Mouse (Mus musculus) right cerebral cortex, postnatal 36 days (tissue): ENCODE results near the gene Rangap1.
"Not testable (repeated sequence)": the region's sequence is repeated elsewhere in the genome, so short reads cannot be mapped to it uniquely, and the experiment has no call there.

ENCODE experiments used
- DNase-seq, 2 experiments: peaks; one replicate each; pipeline ENCODE4 v3.0.0; 2022; ENCODE audit warnings: low spot score in 2 of 2, mixed read lengths in 1 of 2

Rangap1 gene

GRCm38 (mm10) chr15:81742368-81742767 lies 3.0 kb downstream of the Rangap1 start:
- not testable (repeated sequence) for DNase-seq

- DNase-seq = no peak
Measured at GRCm38 (mm10) chr15:81739924-81740323, 5.4 kb downstream of the Rangap1 start.

- no peak for DNase-seq
Measured at GRCm38 (mm10) chr15:81739296-81739695, 6.0 kb downstream of the Rangap1 start.

DNA sequence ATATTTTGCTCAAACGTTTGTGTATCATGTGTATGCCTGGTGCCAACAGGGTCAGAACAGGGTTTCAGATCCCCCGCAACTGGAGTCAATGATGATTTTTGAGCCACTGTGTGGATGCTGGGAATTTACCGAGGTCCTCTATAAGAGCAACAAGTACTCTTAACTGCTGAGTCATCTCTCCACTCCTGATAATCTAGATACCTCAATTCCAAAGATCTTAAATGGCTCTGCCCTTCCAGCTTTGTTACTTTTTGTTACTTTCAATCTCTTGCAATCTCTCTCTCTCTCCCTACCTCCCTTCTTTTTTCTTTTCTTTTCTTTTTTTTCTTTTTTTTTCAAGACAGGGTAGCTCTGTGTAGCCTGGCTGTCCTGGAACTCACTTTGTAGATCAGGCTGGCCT lies 10.3 kb downstream of the Rangap1 start:
- DNase-seq = no peak

- peak; percentile 99 for DNase-seq
Measured at GRCm38 (mm10) chr15:81729792-81730635, 15.3 kb downstream of the Rangap1 start.

GRCm38 (mm10) chr15:81729241-81729791 lies 16.0 kb downstream of the Rangap1 start:
- DNase-seq = peak; percentile 76 to 78

DNA sequence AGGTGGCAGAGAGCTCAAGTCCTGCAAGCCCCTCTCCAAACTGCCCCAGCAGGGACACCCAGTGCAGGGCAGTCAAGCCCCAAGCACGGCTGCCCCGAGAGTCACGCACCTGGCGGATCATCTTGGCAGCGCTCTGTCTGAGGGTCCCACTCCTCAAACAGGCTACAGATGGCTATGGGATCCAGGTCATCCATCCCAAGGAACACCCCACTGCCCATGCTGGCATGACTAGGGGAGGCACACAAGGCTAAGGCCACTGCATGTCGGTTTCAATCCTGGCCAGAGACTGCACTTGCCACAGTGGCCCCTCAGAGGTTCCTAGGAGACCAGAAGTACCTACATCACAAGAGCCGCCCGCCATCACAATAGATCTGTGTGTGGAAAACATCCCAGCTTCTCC lies 19.4 kb downstream of the Rangap1 start:
- DNase-seq = no peak

DNA sequence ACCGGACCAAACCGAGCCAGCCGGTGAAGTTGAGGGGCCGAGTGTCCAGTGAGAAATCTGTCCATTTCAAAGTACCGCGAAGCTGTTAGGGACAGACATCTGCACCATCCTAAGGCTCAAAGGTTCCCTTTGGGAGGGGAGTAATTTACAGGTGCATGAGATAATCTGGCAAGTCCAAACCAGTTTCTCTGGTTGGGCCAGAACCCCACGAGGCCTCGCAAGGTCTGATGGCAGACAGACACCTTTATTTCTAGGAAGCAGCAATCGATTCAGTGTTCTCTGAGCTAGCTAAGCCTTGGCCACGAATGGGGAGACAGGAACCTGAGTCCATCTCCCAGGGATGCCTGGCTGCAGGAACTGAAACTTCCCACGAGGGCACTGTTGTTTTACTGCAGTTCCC lies 21.7 kb downstream of the Rangap1 start:
- DNase-seq = no peak

GRCm38 (mm10) chr15:81722361-81722760 lies 23.0 kb downstream of the Rangap1 start:
- no peak for DNase-seq

- DNase-seq = no peak
Measured at GRCm38 (mm10) chr15:81719139-81719531, 26.2 kb downstream of the Rangap1 start.

DNA sequence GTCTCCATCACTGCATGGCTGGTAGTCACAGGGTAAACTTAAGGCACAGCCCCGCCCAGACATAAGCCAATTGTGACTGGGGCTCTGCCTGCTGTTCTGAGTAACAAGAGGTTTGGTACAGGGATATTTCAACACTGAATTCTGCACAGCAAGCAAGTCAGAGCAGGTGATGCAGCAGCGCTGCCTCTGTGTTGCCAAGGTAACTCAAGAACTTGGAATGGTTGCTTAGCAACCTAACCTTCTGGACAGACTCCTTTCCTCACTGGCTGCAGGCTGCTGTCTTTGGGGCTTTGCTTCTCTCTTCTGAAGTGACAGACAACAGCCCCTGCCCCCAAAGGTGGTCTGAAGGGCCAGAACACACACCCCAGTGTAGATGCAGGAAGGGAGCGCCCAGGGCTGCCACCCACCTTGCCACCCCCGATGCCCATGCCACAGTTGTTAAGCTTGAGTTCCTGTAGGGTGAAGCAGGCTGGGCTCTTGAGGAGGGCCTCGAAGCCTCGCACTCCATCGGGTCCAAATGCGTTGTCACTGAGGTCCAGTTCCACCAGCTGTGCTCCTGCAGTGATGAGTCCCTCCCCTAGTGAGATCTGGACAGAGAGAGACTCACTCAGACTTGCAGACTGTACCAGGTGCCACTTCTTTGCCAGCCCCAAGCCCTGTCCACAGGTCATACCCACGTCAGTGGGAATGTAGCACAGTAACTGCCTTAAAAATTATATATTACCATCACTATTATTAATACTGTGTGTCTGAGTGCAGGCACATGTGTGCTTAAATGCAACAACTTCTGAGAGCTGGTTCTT lies 26.8 kb downstream of the Rangap1 start:
- DNase-seq = peak; percentile 45 to 63

DNA sequence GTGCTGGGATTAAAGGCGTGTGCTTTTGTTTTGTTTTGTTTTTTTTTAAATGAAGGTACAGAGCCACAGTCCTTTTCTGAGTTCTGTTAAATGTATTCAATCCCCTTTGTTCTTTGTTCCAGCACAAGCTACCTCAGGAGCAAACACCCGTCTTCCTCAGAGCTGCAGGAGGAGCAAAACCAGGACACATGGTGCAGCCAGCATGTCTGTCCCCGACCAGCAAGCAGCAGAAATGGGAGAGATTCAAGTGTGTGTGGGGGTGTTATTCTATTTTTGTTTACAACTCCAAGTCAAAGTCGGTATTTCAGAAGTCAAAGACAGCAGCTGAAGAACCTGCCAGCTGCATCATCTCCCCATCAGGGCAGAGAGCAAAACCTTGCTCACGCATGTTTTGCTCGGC lies 31.6 kb downstream of the Rangap1 start:
- no peak for DNase-seq

GRCm38 (mm10) chr15:81710801-81711200 lies 34.5 kb downstream of the Rangap1 start:
- no peak for DNase-seq

DNA sequence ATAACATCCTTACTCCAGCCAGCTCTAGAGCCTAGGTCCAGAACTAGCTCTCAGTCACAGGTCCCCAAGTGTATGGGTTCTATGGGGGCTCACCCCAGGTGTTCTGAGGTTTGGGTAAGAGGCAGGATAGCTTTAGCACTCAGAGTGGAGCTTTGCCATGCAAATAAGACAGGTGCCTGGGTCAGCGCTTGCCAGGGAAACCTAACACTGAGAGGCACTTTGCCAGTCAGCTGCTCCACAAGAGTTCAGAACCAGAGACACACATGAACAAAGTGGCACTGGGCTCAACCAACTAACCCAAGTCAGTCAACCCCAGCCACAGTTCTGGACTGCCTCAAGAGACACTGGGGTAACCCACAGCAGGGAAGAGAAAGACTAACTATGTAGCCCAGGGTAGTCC lies 35.6 kb downstream of the Rangap1 start:
- no peak for DNase-seq

- DNase-seq = no peak
Measured at GRCm38 (mm10) chr15:81708991-81709390, 36.3 kb downstream of the Rangap1 start.

DNA sequence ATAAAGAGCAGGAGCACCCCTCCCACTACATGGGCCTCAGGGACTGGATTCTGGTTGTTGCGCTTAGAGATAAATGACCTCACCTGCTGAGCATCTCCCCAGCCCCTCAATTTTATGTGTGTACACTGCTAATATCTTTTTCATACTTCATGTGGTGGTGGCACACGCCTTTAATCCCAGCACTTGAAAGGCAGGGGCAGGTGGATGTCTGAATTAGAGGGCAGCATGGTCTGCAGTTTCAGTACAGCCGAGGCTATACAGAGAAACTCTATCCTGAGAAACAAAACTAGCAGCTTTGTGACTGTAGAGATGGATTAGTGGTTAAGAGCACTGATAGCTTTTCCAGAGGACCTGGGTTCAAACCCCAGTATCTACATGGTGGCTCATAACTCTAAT lies 42.2 kb downstream of the Rangap1 start:
- DNase-seq = no peak

- no peak for DNase-seq
Measured at GRCm38 (mm10) chr15:81702306-81703093, 42.8 kb downstream of the Rangap1 start.

DNA sequence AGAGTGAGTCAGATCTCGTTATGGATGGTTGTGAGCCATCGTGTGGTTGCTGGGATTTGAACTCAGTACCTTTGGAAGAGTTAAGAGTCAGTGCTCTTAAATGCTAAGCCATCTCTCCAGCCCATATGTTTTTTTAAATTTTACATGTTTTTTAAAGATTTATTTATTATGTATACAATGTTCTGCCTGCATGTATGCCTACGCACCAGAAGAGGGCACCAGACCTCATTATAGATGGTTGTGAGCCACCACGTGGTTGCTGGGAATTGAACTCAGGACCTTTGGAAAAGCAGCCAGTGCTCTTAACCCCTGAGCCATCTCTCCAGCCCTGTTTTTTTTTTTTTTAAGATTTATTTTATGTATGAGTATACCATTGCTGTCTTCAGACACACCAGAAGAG lies 44.0 kb downstream of the Rangap1 start:
- DNase-seq = not testable (repeated sequence)

- no peak for DNase-seq
Measured at GRCm38 (mm10) chr15:81700601-81701000, 44.7 kb downstream of the Rangap1 start.

DNA sequence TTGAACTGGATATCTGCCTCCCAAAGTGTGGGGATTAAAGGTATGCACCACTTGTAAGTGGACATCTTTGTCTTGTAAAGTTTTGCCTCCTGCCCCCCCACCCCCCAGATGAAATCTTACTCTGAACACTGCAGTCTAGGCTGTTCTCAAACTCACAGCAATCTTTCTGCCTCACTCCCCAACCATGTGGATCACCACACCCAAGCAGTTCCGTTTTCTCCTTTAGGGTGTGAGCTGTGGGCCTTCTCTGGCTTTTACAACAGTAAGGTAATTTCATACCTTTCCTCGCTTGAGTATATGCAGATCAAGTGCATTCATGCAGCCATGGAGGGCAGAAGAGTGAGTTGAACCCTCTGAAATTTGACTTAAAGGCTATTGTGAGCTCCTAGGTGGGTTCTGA lies 45.2 kb downstream of the Rangap1 start:
- DNase-seq = no peak

DNA sequence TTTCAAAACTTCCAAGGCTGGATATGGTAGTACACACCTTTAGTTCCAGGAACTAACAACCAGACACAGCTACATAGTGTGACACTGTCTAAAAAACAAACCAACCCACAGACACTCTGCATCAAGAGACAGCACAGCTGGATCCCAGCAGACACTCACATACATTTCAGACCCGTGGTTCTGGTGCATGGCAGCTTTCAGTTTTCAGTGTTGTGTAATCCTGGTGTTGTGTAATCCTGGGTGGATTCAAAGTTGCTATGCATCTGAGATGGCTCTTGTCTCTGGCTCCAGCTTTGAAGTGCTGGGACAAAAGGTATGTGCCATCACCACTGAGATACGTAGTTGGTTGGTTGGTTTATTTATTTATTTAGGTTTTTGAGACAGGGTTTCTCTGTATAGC lies 46.8 kb downstream of the Rangap1 start:
- no peak for DNase-seq

DNA sequence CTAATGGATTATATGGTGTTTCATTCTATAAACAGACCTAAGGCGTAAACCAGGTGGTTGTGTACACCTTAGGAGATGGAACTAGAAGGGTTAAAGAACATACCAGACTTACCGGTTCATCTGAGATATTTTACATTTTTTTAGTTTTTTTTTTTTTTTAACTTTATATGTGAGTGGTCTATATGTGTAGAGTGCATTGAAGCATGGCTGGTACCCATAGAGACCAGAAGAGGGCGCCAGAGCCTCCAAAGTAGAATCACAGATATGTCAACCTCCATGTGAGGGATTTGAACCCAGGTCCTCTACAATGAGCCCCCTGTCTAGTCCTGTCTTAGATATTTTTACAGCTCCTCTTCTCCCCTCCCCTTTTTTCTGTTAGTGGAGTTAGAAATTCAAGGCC lies 47.5 kb downstream of the Rangap1 start:
- no peak for DNase-seq
